Mouse (Mus musculus): ENCODE measurements at regions not wholly inside any gene's neighbourhood (a gene's known extent, or its start where the extent isn't known, plus 50 kb on each side); places are given as distances from the start of the nearest gene placed in this dataset.

DNA sequence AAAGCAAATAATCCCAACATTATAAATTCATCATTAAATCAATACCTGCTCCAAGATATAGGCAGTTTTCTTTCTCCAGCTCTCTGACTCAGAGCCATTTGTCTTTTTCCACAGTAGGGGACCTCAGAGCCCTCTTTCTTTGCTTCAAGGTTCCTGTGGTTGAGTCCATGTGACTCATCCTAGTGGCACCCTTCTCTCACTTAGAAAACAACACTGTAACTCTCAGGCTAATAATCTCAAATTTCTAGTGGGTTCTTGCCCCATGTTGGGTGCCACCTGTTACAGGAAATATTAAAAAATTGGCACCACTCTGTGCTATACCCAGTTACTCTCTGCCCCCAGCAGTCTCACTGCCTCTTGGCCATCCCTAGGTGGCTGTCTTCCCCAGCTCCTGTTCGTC is 1706.4 kb downstream of the Car8 start:
- TF ChIP-seq POLR2A (IDR thresholded peaks at IDR 0.05; ENCODE audit: low read depth, low read length): no peak
- TF ChIP-seq CTCF (IDR thresholded peaks at IDR 0.05; ENCODE audit: borderline replicate concordance, insufficient read depth, low read length): no peak

All from embryonic fibroblast, embryonic 13.5 days (primary cell).